Mouse (Mus musculus) urinary bladder, postnatal 10 days (tissue): ENCODE data around the gene Arl14ep.
"Not testable (repeated sequence)": the region's sequence is repeated elsewhere in the genome, so short reads cannot be mapped to it uniquely, and the experiment has no call there.

Experiments used
- DNase-seq: peaks from one replicate; pipeline ENCODE4 v3.0.0; 2022; ENCODE audit warnings: low spot score

Gene Arl14ep

GRCm38 (mm10) chr2:106973959-106974639 is at the start of gene Arl14ep:
TSS of gene Arl14ep (minus strand) at chr2:106974424.
- peak; percentile 37 for DNase-seq

- no peak for DNase-seq
Measured at GRCm38 (mm10) chr2:107022713-107023112, 48.5 kb upstream of the Arl14ep start.

GRCm38 (mm10) chr2:107019331-107019730 is 45.1 kb upstream of the Arl14ep start:
- no peak for DNase-seq

- DNase-seq = no peak
Measured at GRCm38 (mm10) chr2:107013161-107013560, 38.9 kb upstream of the Arl14ep start.

GRCm38 (mm10) chr2:107012318-107012717 is 38.1 kb upstream of the Arl14ep start:
- no peak for DNase-seq

GRCm38 (mm10) chr2:107010160-107010559 is 35.9 kb upstream of the Arl14ep start:
- DNase-seq = no peak

- DNase-seq = no peak
Measured at GRCm38 (mm10) chr2:107006378-107006777, 32.2 kb upstream of the Arl14ep start.

GRCm38 (mm10) chr2:107005876-107006275 is 31.7 kb upstream of the Arl14ep start:
- DNase-seq = not testable (repeated sequence)

GRCm38 (mm10) chr2:106991261-106991660 is 17.0 kb upstream of the Arl14ep start:
- no peak for DNase-seq

GRCm38 (mm10) chr2:106984945-106985344 is 10.7 kb upstream of the Arl14ep start:
- no peak for DNase-seq

- DNase-seq = no peak
Measured at GRCm38 (mm10) chr2:106982503-106982902, 8.3 kb upstream of the Arl14ep start.

- DNase-seq = no peak
Measured at GRCm38 (mm10) chr2:106976472-106976871, 2.2 kb upstream of the Arl14ep start.

- DNase-seq = no peak
Measured at GRCm38 (mm10) chr2:106973332-106973958, 779 bp downstream of the Arl14ep start.

GRCm38 (mm10) chr2:106972851-106973250 is 1.4 kb downstream of the Arl14ep start:
- no peak for DNase-seq

GRCm38 (mm10) chr2:106970971-106971370 is 3.3 kb downstream of the Arl14ep start:
- no peak for DNase-seq

GRCm38 (mm10) chr2:106968320-106968719 is 5.9 kb downstream of the Arl14ep start:
- DNase-seq = no peak

- DNase-seq = no peak
Measured at GRCm38 (mm10) chr2:106963560-106963959, 10.7 kb downstream of the Arl14ep start.

- no peak for DNase-seq
Measured at GRCm38 (mm10) chr2:106961650-106962049, 12.6 kb downstream of the Arl14ep start.

- DNase-seq = no peak
Measured at GRCm38 (mm10) chr2:106961066-106961465, 13.2 kb downstream of the Arl14ep start.

- no peak for DNase-seq
Measured at GRCm38 (mm10) chr2:106960237-106960636, 14.0 kb downstream of the Arl14ep start.

GRCm38 (mm10) chr2:106959380-106959779 is 14.8 kb downstream of the Arl14ep start:
- DNase-seq = no peak

- no peak for DNase-seq
Measured at GRCm38 (mm10) chr2:106958916-106959315, 15.3 kb downstream of the Arl14ep start.

- no peak for DNase-seq
Measured at GRCm38 (mm10) chr2:106956146-106956545, 18.1 kb downstream of the Arl14ep start.

GRCm38 (mm10) chr2:106955621-106956020 is 18.6 kb downstream of the Arl14ep start:
- DNase-seq = no peak
